10 mouse cellular contexts compared by ENCODE assay signal in the genomic region with DNA sequence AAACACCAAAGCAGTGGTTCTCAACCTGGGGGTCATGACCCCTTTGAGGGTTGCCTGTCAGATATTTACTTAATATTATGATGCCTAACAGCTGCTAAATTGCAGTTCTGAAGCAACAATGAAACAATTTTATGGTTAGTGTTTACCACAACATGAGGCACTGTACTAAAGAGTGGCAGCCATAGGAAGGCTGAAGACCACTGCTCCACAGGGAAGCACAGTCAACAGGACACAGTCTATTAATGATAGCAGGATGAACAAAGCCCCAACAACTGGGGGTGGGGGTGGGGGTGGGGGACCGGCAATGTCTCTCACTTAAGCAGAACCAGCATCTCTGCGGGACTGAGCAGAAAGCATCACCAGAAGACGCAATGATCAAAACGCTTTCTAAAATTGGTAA.
"Had no signal": no experiment of that assay in that cellular context is flagged by ENCODE, and none has a peak within 500 bp of the region (broad histone marks: within the 10 kb centered on the region; RNA-seq: fewer than 3 reads in every experiment).

No protein-coding gene starts in this region.

- H3K36me3 ChIP-seq: neural tube, embryonic 12.5 days; neural tube, embryonic 13.5 days; stomach, embryonic 15.5 days had no signal

- DNase-seq: retina, postnatal 1 day; right cerebral cortex, adult 18-20 months; right cerebral cortex, postnatal 14 days; right cerebral cortex, postnatal 25 days; right cerebral cortex, postnatal 4 days; spleen, adult 18-20 months had no signal

- H3K4me3 ChIP-seq: neural tube, embryonic 12.5 days; neural tube, embryonic 13.5 days; stomach, embryonic 15.5 days had no signal

- H3K27me3 ChIP-seq: neural tube, embryonic 12.5 days; neural tube, embryonic 13.5 days; stomach, embryonic 15.5 days had no signal

- H3K27ac ChIP-seq: neural tube, embryonic 12.5 days; neural tube, embryonic 13.5 days; stomach, embryonic 15.5 days; stomach, postnatal 0 days had no signal

- H3K4me1 ChIP-seq: stomach, embryonic 15.5 days had no signal

- H3K4me2 ChIP-seq: neural tube, embryonic 12.5 days; neural tube, embryonic 13.5 days; stomach, embryonic 15.5 days had no signal

- H3K9me3 ChIP-seq: neural tube, embryonic 12.5 days; neural tube, embryonic 13.5 days; stomach, embryonic 15.5 days had no signal

- H3K9ac ChIP-seq: neural tube, embryonic 12.5 days; neural tube, embryonic 13.5 days; stomach, embryonic 15.5 days had no signal
